Comparison of ENCODE assay signal across 8 mouse cellular contexts in the genomic region with DNA sequence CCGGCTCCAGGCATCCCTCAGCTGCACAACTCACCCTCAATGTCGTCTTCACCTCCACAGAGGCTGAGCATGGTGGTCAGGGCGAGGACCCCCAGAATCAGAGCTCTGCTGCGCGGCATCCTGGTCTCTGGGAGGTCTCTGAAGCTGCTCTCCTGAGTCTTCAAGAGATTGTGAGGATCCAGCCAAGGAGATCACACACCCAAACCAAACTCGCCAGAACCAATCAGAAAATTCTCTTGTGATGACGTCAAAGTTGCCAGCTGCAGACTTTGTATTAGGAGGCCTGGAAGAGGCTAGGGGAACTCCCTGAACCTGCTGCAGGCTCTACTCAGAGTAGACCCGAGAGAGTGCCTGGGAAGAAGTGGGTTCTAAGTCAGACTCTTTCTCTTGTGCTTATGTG. TPM values are rescaled to one million over a fixed set of nuclear protein-coding genes. Genes with fewer than 3 reads are reported as not detected.
A peak's percentile ranks its signal among the peaks of the same experiment; 100 is the strongest.
DNase-seq lines count a peak whose midpoint lies in the region; ATAC-seq lines count a peak whose summit lies in the region.

H2-Aa (minus strand) TSS at position 176 of the 400 bp plus-strand sequence.

- no peak within 1 kb of the TSS for H3K4me3 ChIP-seq in forebrain, embryonic 10.5 days
- H3K4me3 ChIP-seq in forebrain, embryonic 12.5 days (replicated peaks) = no peak within 1 kb of the TSS

- no peak within 1 kb of the TSS for H3K27ac ChIP-seq in forebrain, embryonic 10.5 days
- H3K27ac ChIP-seq in forebrain, embryonic 12.5 days = no peak within 1 kb of the TSS

- peaks cover 7% of the 10 kb centered on the region for H3K4me1 ChIP-seq in forebrain, embryonic 10.5 days
- peaks cover 2% of the 10 kb centered on the region; the same call in 1 of the 2 replicates for H3K4me1 ChIP-seq in forebrain, embryonic 12.5 days

- peak; percentile 49 for DNase-seq in forebrain, embryonic 10.5 days (ENCODE audit: extremely low spot score, low spot score)
- DNase-seq in adrenal gland, postnatal 36 days = peak; percentile 81 to 83
- peak; percentile 67 for DNase-seq in fibroblast of lung, adult 2 months (ENCODE audit: low read depth)
- peak; percentile 75 to 84 for DNase-seq in layer of hippocampus, postnatal 14 days (ENCODE audit: low spot score in 2 of 2)
- DNase-seq in spleen, postnatal 14 days (ENCODE audit: low spot score in 2 of 2) = peak; percentile 61 to 78

- H3K36me3 ChIP-seq in forebrain, embryonic 10.5 days (replicated peaks) = no peaks in the 10 kb centered on the region
- H3K36me3 ChIP-seq in forebrain, embryonic 12.5 days (replicated peaks) = no peaks in the 10 kb centered on the region

- H3K9me3 ChIP-seq in forebrain, embryonic 10.5 days = no peaks in the 10 kb centered on the region
- no peaks in the 10 kb centered on the region for H3K9me3 ChIP-seq in forebrain, embryonic 12.5 days

- 14% methylated on average over 8 of the region's 8 CpGs for WGBS in forebrain, embryonic 10.5 days
- WGBS in forebrain, embryonic 12.5 days = 13% methylated on average over 8 of the region's 8 CpGs

- no peak for ATAC-seq in forebrain, embryonic 12.5 days (ENCODE audit: low FRiP score)
- peak; percentile 83 to 84 for ATAC-seq in hematopoietic stem cell, adult 5-6 weeks (replicated peaks in 1 of 2; ENCODE audit: insufficient read depth in 1 of 2, low FRiP score in 2 of 2, low TSS enrichment in 1 of 2, low read depth in 1 of 2, poor library complexity in 2 of 2, severe bottlenecking in 2 of 2)
- ATAC-seq in megakaryocyte, adult 5-6 weeks (ENCODE audit: poor library complexity, severe bottlenecking) = peak; percentile 62

- H3K9ac ChIP-seq in forebrain, embryonic 12.5 days = no peak within 1 kb of the TSS

- H3K27me3 ChIP-seq in forebrain, embryonic 10.5 days (ENCODE audit: poor library complexity, severe bottlenecking) = no peaks in the 10 kb centered on the region
- no peaks in the 10 kb centered on the region for H3K27me3 ChIP-seq in forebrain, embryonic 12.5 days

- no peak within 1 kb of the TSS for H3K4me2 ChIP-seq in forebrain, embryonic 12.5 days

RNA-seq across cellular contexts. Expression of gene H2-Aa, which starts in this region (rescaled TPM):
- polyA plus RNA-seq in forebrain, embryonic 10.5 days (2016; fragmentation: Nextera tagmentation; extraction: Ambion mirVana) = 0.17 TPM in 1 of 2 replicates, not detected in the other
- not detected in 2 replicates for polyA plus RNA-seq in forebrain, embryonic 12.5 days (2016; fragmentation: Nextera tagmentation; extraction: Ambion mirVana)
- 10 to 100 TPM; 56.2 to 89.4 TPM for total RNA-seq in adrenal gland, postnatal 36 days (2021)
- 66.5 and 77.4 TPM in 2 replicates for total RNA-seq in hematopoietic stem cell, adult 5-6 weeks (2017)
- total RNA-seq in layer of hippocampus, postnatal 14 days (2021) = 1 to 10 TPM in 1 of 2 experiments, under 1 TPM in 1; 0.93 to 2.1 TPM
- total RNA-seq in megakaryocyte, adult 5-6 weeks (2015) = 193 and 213 TPM in 2 replicates
- total RNA-seq in megakaryocyte, adult 5-6 weeks (2017) = 91.8 and 109 TPM in 2 replicates

Comparison
In these comparisons a context has a peak if more than half of its experiments do, and no peak if none do; other contexts are left out.
1. RNA of gene H2-Aa (total RNA-seq): 91.8 to 213 TPM in megakaryocyte, adult 5-6 weeks, 56.2 to 89.4 TPM in adrenal gland, postnatal 36 days and 66.5 to 77.4 TPM in hematopoietic stem cell, adult 5-6 weeks; 0.93 to 2.1 TPM in layer of hippocampus, postnatal 14 days; every median in the first group is over 10 times any median in the second.
2. Peak in DNase-seq in forebrain, embryonic 10.5 days; RNA of the gene not detected or under 1 TPM.
3. Peak in every context shown above with its lines, with median percentiles within 50 percentile points of each other: DNase-seq.